Mouse (Mus musculus) splenic B cell, adult 2 months (primary cell): ENCODE results near the gene Macrod2.

Source experiments
- DNase-seq: peaks from one replicate; pipeline ENCODE4 v3.0.0-alpha.2; 2011; ENCODE audit warnings: low read depth, low spot score
- H3K27me3 ChIP-seq: 2 replicates; pipeline ENCODE4 v1.6.1; 2012; ENCODE audit warnings: mild to moderate bottlenecking, low read length, moderate library complexity, mixed read lengths; ENCODE audit not compliant: control insufficient read depth, poor library complexity, insufficient read depth, severe bottlenecking
- H3K36me3 ChIP-seq: 2 replicates; pipeline ENCODE4 v1.6.1; 2012; ENCODE audit warnings: mild to moderate bottlenecking, low read length, moderate library complexity, mixed read lengths; ENCODE audit not compliant: control insufficient read depth, poor library complexity, insufficient read depth, severe bottlenecking

Gene Macrod2

GRCm38 (mm10) chr2:142163506-142164275, 1768.6 kb downstream of the Macrod2 start:
- DNase-seq, result no peak
- Histone ChIP-seq H3K27me3 (no peaks in the 10 kb centered on the region), H3K36me3 (no peaks in the 10 kb centered on the region)

- H3K36me3 ChIP-seq, result no peaks in the 10 kb centered on the region
- DNase-seq, result no peak
- no peaks in the 10 kb centered on the region for H3K27me3 ChIP-seq
Measured at GRCm38 (mm10) chr2:142169649-142170048, 1774.5 kb downstream of the Macrod2 start.

DNA sequence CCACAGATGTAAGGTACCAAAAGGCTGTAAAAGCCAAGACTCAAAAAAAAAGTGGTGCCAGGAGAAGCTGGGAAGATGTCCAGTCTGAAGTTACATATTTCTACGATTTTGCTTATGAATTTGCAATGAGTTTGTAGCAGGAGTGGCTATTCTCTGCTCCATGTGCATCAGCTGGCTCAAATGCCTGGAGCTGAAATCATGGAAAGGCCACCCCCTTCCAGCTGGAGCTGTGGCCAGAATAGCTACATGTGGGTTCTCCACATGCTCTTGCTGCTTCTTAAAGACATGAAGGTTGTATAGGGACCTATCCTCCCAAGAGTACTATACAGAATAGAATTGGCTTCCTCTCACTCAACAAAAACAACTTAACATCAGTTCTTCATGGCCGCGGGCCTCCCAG, 1777.6 kb downstream of the Macrod2 start:
- H3K27me3 ChIP-seq, result no peaks in the 10 kb centered on the region
- DNase-seq, result no peak
- H3K36me3 ChIP-seq, result no peaks in the 10 kb centered on the region

DNA sequence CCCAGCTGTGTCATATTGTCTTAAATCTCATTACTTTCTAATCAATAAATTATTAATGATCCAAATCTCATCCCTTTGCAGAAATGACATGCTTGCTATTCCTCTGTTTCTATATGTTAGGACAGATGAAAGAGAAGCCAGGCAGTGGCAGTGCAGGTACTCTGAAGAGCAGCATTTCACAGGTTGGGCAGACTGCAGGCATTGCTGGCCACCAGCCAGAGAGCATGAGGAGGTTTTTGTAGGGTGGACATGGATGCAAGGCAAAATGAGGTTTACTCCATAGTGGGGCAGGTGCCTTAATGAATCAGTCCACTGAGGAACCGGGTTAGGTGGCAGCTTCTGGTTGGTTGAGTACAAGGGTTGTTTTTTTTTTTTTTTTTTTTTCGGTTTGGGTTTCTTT, 1778.9 kb downstream of the Macrod2 start:
- no peak for DNase-seq
- Histone ChIP-seq H3K36me3 (no peaks in the 10 kb centered on the region), H3K27me3 (no peaks in the 10 kb centered on the region)

DNA sequence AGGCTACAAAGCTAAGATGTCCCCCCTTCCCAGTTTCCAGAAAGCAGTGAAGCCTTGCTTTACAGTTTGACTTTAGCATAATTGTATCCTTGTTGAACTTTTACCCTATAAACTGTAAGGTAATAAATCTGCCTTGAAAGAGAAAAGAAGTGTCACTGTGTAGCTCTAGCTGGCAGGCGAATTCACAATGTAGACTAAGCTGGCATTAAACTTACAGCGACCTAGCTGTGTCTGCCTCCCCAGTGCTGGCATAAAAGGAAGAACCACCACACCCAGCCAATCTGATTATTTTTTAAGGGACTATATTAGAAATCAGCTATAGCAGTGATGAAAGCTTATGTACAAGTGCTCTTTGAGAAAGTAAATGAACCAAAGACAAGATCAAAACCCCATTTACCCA, 1791.8 kb downstream of the Macrod2 start:
- no peak for DNase-seq
- no peaks in the 10 kb centered on the region for H3K36me3 ChIP-seq
- H3K27me3 ChIP-seq, result no peaks in the 10 kb centered on the region

GRCm38 (mm10) chr2:142187428-142187827, 1792.3 kb downstream of the Macrod2 start:
- no peaks in the 10 kb centered on the region for H3K27me3 ChIP-seq
- no peaks in the 10 kb centered on the region for H3K36me3 ChIP-seq
- DNase-seq, result no peak

- H3K36me3 ChIP-seq, result no peaks in the 10 kb centered on the region
- H3K27me3 ChIP-seq, result no peaks in the 10 kb centered on the region
Measured at GRCm38 (mm10) chr2:142217371-142217770, 1822.3 kb downstream of the Macrod2 start.

GRCm38 (mm10) chr2:142222137-142222921, 1827.2 kb downstream of the Macrod2 start:
- H3K36me3 ChIP-seq, result no peaks in the 10 kb centered on the region
- DNase-seq, result no peak
- no peaks in the 10 kb centered on the region for H3K27me3 ChIP-seq

More at GRCm38 (mm10) chr2:142217371-142217770, 1822.3 kb downstream of the Macrod2 start:
- no peak for DNase-seq

- H3K36me3 ChIP-seq, result no peaks in the 10 kb centered on the region
- no peaks in the 10 kb centered on the region for H3K27me3 ChIP-seq
- DNase-seq, result no peak
Measured at GRCm38 (mm10) chr2:142222926-142223325, 1827.8 kb downstream of the Macrod2 start.

GRCm38 (mm10) chr2:142230985-142231549, 1836.0 kb downstream of the Macrod2 start:
- DNase-seq, result no peak
- H3K36me3 ChIP-seq, result no peaks in the 10 kb centered on the region
- no peaks in the 10 kb centered on the region for H3K27me3 ChIP-seq

DNA sequence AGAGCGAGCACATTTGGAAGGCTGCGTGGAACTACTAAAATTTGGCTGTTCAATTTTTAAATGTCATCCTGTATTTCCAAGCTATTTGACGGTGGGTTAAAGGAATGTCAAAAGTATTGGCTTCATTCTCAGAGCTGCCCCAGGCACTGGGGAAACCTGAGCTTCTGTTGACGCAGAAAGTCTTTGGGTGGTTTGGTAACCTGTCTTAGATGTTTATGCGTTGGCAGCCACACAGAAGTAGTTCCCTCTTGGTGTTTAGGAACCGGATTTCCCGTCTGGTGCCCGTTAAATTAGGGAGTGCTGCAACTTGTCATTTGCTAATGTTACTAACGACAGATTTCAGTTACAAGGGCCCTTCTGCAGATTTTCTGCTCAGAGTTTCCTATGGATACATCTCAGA, 1837.7 kb downstream of the Macrod2 start:
- no peaks in the 10 kb centered on the region for H3K36me3 ChIP-seq
- H3K27me3 ChIP-seq, result no peaks in the 10 kb centered on the region
- DNase-seq, result no peak

GRCm38 (mm10) chr2:142243483-142243882, 1848.4 kb downstream of the Macrod2 start:
- no peaks in the 10 kb centered on the region for H3K27me3 ChIP-seq
- H3K36me3 ChIP-seq, result no peaks in the 10 kb centered on the region
- DNase-seq, result no peak

- Histone ChIP-seq H3K27me3 (no peaks in the 10 kb centered on the region), H3K36me3 (no peaks in the 10 kb centered on the region)
- DNase-seq, result no peak
Measured at GRCm38 (mm10) chr2:142250383-142250782, 1855.3 kb downstream of the Macrod2 start.

DNA sequence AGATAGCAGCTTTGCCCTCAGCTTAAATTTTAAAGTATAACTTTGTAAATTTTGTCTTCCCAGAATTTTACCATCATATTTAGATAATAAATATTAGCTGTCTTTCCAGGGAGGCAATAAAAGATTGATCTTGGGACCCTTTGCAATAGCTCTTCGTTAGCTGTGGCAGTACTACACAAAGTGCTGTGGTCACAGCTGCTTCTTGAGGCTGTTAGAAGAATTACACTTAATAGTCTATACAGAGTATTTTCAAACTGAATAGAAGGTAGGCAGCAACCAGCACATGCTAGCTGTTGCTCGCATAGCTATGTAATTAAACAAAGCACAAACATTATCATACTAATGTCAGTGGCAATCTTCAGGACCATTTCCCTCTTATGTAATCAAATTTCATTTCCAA, 1856.4 kb downstream of the Macrod2 start:
- no peak for DNase-seq

DNA sequence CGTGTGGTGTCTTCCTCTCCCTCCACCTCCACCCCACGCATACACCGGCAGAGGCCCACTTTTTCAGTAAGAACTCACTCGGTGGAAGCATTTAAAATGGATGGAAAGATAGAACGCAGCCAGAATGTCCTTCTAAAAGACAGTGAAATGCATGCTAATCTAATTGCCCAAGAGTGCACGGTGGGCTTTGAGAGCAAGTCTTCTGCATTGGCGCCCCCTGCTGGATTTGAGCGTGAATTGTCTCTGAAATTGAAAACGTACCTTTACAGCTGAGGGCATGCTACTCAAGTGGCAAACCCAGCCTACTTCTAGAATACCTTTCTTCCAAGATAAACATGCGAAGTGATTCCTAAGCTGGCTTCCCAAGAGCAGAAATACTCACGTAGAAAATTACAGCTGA, 1858.8 kb downstream of the Macrod2 start:
- DNase-seq, result no peak
- H3K36me3 ChIP-seq, result no peaks in the 10 kb centered on the region
- H3K27me3 ChIP-seq, result no peaks in the 10 kb centered on the region

More for the DNA sequence above, 1856.4 kb downstream of the Macrod2 start:
- Histone ChIP-seq H3K27me3 (no peaks in the 10 kb centered on the region), H3K36me3 (no peaks in the 10 kb centered on the region)
